Mouse (Mus musculus) left cerebral cortex, adult 11 months (tissue): Measurements from ENCODE around the gene Boc.
"Not testable (repeated sequence)": the region's sequence is repeated elsewhere in the genome, so short reads cannot be mapped to it uniquely, and the experiment has no call there.

ENCODE experiments used
- DNase-seq: peaks from one replicate; pipeline ENCODE4 v3.0.0; 2022; ENCODE audit warnings: low spot score

The Boc gene

GRCm38 (mm10) chr16:44491051-44491450 is 67.6 kb downstream of the Boc start:
- no peak for DNase-seq

DNA sequence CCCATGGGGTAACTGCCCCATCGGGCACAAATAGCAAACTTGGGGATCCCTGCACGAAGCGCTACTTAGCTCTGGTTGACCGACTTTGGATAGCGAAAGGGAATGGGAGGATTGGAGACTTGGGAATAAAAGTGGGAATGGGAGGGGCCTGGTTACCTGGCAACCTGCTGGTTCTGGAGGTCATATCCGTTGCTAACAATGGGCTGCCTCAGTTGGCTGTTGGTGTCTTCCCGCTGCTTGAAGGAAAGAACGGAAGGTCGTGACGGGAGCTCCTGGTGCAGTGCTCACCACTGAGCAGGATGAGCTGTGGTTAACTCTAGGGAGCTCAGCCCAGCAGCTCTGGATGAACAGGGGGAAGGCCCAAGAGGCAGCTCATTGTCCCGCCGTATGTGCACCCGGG is 71.5 kb downstream of the Boc start:
- no peak for DNase-seq

- DNase-seq, result no peak
Measured at GRCm38 (mm10) chr16:44486612-44487011, 72.1 kb downstream of the Boc start.

DNA sequence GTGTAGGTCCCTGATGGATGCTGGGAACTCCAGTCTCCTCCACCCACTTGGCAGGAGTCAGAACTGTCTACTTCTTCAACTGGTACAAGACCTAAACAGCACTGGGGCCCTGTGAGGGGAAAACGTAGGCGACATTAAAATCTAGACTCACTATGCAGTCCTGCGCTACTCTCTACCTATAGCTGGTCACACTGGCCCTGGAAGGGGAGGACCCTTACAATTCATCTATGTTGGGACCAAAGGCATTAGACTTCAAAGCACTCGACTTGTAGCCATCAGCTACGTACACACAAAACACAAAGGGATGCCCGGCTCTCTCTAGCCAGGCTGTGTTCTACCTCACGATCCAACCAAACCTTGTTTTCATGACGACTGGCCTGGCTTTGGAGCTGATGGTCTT is 73.0 kb downstream of the Boc start:
- DNase-seq, result no peak

DNA sequence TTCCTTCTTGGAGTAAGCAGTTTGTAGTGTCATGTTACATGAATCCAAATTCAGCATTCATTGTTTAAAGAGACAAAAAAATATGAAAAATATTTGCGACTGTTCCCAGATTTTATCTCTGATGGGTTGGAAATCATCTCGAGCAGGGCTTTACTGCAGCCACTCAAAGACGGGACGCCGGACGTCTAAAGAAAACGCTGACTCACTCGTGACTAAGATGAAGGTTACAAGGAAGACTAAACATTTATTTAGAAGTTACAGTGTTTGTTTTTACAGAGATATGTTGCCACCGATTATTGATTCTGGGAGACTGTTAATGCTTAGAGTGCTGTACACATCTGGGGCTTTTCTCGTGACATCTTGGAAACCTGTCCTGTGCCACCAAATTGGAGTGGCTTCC is 73.9 kb downstream of the Boc start:
- no peak for DNase-seq

- peak; percentile 69 for DNase-seq
Measured at GRCm38 (mm10) chr16:44484079-44484478, 74.6 kb downstream of the Boc start.

GRCm38 (mm10) chr16:44481599-44482593 is 76.8 kb downstream of the Boc start:
- DNase-seq, result no peak

GRCm38 (mm10) chr16:44480616-44481015 is 78.1 kb downstream of the Boc start:
- DNase-seq, result no peak

DNA sequence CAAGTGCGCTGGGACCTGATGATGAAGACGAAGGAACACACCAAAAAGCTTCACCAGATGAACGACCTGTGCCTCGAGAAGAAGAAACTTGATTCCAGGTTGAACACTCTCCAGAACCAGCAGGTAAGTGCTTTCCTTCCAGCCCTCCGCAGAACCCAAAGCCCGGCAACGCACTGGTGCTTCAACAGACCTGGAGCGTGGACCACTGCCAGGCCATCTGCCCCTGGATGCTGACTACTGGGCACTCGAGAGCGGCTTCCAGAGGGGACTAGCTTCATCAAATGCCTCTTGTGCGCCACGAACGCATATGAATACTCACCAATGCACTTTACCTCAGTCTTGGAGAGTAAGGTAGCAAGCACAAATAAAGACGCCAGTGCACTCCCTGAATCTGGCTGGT is 78.8 kb downstream of the Boc start:
- no peak for DNase-seq

- DNase-seq, result no peak
Measured at GRCm38 (mm10) chr16:44478767-44479166, 79.9 kb downstream of the Boc start.

DNA sequence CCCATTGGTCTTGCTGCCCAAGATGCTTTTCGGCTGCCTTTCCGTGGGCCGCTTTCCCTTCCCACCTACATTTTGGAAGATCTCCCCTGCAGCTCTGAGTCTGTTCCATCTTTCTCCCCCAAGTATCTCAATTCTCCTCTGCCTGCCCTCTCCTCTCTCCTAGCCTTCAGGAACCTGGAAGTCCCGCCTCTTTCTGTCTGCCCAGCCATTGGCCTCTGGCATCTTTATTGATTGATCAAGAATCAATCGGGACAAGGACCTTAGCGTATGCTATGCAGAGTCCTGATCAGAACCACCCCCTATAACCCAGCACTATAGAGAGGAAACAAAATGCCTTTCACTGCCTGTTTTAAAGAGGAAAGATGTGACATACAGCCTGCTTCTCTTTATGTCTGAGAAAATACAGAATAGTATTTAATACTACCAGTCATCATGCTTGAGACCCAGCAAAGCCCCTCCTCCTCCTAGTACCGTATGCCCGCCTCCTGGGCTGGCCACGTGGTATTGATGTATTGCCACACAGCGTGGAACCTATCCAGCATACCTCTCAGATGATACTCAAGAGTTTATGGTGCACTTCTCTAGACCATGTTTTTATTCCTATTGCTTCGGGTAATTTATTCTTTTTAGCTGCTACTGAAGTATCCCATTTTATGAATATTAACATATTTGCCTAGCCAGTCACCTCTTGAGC is 82.9 kb downstream of the Boc start:
- DNase-seq, result no peak

DNA sequence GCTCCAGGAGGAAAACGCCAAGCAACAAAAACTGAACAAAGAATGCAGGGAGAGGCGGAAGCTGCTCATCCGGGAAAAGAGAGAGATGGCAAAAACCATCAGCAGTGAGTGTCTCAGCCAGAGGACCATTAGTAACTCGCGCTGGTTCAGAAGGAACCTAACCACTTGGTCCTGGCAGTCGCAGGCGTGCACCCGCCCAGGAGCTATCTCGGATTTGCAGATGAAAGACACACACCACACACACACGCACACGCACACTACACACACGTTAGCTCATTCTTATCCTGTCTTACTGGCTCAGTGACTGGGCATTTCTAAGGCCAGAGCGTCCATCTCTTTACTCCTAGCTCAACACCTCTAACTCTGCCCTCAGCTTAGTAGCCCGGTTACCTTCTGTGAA is 83.4 kb downstream of the Boc start:
- DNase-seq, result no peak

GRCm38 (mm10) chr16:44460922-44461321 is 97.8 kb downstream of the Boc start:
- no peak for DNase-seq

- DNase-seq, result no peak
Measured at GRCm38 (mm10) chr16:44458826-44459225, 99.9 kb downstream of the Boc start.

GRCm38 (mm10) chr16:44457858-44458257 is 100.8 kb downstream of the Boc start:
- no peak for DNase-seq

- DNase-seq, result not testable (repeated sequence)
Measured at GRCm38 (mm10) chr16:44441913-44442312, 116.8 kb downstream of the Boc start.

- no peak for DNase-seq
Measured at GRCm38 (mm10) chr16:44435481-44435880, 123.2 kb downstream of the Boc start.
